Mouse (Mus musculus) heart, adult 2 months (tissue): Measurements from ENCODE around the gene Kbtbd2.

Source experiments
- CTCF ChIP-seq: fragments of 200-600 bp; IDR thresholded peaks from 2 replicates; pipeline ENCODE4 v1.8.1; 2022; ENCODE audit warnings: antibody characterized with exemption, mild to moderate bottlenecking, moderate library complexity
- POLR2A ChIP-seq: fragments of 200-500 bp; IDR thresholded peaks from 2 replicates; pipeline ENCODE4 v1.6.1; 2011; ENCODE audit warnings: mild to moderate bottlenecking, low read depth, low read length, control low read depth; ENCODE audit not compliant: insufficient read depth

GRCm38 (mm10) chr6:56832830-56833229, 35.2 kb upstream of the Kbtbd2 start:
- no peak for TF ChIP-seq CTCF
- TF ChIP-seq POLR2A = no peak
